Mouse (Mus musculus): ENCODE results near the gene Foxp1. TPM values are rescaled to one million over a fixed set of nuclear protein-coding genes. Genes with fewer than 3 reads are reported as not detected.

Foxp1 gene
- polyA plus RNA-seq, 1 experiment = 17.7 TPM

DNA sequence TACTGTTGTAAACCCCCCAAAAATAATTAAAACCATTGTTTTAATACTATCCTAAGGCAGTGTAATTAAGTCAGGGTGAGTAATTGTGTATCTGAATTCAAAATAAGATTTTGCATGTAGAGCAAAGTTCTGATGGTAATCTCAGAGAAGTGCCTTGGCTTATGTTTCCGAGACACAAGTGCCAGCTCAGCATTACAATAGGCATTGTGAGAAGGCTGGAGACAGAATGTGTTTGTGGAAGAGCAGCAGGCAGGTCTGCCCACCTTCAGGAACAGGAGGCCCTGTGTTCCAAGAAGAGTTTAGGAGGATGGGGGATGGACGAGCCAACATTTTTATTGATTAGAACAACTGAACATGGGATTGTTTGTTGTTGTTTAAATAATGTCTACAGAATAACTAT is 6.5 kb upstream of the Foxp1 start:
- peaks cover 4% of the 10 kb centered on the region for H3K36me3 ChIP-seq (ENCODE audit: control insufficient read depth, insufficient read depth)
- H3K27me3 ChIP-seq (ENCODE audit: control insufficient read depth, insufficient read depth, insufficient read length) = no peaks in the 10 kb centered on the region
- TF ChIP-seq TCF3 (IDR thresholded peaks at IDR 0.05; ENCODE audit: insufficient read length, low read depth) = no peak
- TF ChIP-seq POLR2AphosphoS2 (IDR thresholded peaks at IDR 0.05; ENCODE audit: insufficient read length, low read depth) = peak; percentile 59
- TF ChIP-seq MYOG (IDR thresholded peaks at IDR 0.05; ENCODE audit: control insufficient read depth in 1 of 3, insufficient read depth in 1 of 3, insufficient read length in 2 of 3, low read depth in 2 of 3) = no peak
- no peak overlapping the region for H3ac ChIP-seq (ENCODE audit: control insufficient read depth, insufficient read length)
- no peak overlapping the region for H3K4me2 ChIP-seq (ENCODE audit: low read depth)
- H3K79me2 ChIP-seq (ENCODE audit: control insufficient read depth, insufficient read depth) = no peaks in the 10 kb centered on the region
- H3K4me3 ChIP-seq = no peak overlapping the region

DNA sequence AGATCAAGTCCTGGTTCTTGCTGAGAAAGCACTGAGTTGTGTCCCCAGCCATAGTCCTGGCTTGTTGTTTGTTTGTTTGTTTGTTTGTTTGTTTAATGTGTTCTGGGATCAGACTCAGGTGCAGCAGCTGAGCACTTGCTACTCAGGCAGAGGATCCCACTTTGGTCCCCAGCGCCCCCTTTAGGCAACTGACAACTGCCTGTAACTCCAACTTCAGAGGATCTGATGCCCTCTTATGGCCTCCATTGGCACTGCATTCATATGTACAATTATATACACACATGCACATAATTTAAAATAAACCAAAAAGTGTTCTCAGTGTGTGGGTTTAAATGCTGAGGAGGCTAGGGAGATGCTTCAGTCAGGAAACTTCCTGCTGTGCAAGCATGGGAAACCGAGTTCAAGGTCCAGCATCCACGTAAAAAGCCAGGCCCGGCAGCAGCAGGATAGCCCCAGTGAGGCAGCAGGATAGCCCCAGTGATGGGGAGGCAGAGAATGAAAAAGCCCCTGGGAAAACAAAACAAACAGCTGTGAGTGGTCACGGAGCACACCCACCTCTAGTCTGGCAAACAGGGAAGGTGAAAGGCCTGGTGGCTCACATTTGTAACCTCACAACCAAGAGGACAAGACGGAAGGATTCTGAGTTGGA is 5.1 kb upstream of the Foxp1 start:
- peak; percentile 74 for TF ChIP-seq POLR2AphosphoS2 (IDR thresholded peaks at IDR 0.05; ENCODE audit: insufficient read length, low read depth)
- TF ChIP-seq MAX (IDR thresholded peaks at IDR 0.05; ENCODE audit: low read depth) = no peak
- H3K36me3 ChIP-seq (ENCODE audit: control insufficient read depth, insufficient read depth) = peaks cover 4% of the 10 kb centered on the region
- H3K27me3 ChIP-seq (ENCODE audit: control insufficient read depth, insufficient read depth, insufficient read length) = no peaks in the 10 kb centered on the region
- H3K79me2 ChIP-seq (ENCODE audit: control insufficient read depth, insufficient read depth) = no peaks in the 10 kb centered on the region
- no peak overlapping the region for H3K4me3 ChIP-seq
- no peak overlapping the region for H3ac ChIP-seq (ENCODE audit: control insufficient read depth, insufficient read length)
- no peak overlapping the region for H3K4me2 ChIP-seq (ENCODE audit: low read depth)

- Histone ChIP-seq H3K27me3 (ENCODE audit: control insufficient read depth, insufficient read depth, insufficient read length) (no peaks in the 10 kb centered on the region), H3K4me2 (ENCODE audit: low read depth) (no peak overlapping the region), H3K79me2 (ENCODE audit: control insufficient read depth, insufficient read depth) (no peaks in the 10 kb centered on the region), H3K36me3 (ENCODE audit: control insufficient read depth, insufficient read depth) (peaks cover 4% of the 10 kb centered on the region), H3ac (ENCODE audit: control insufficient read depth, insufficient read length) (no peak overlapping the region), H3K4me3 (no peak overlapping the region)
- TF ChIP-seq REST (IDR thresholded peaks at IDR 0.05; ENCODE audit: insufficient read depth, insufficient read length) = no peak
These were observed 2.8 kb upstream of the Foxp1 start for GRCm38 (mm10) chr6:99525351-99525750.

- Histone ChIP-seq H3K36me3 (ENCODE audit: control insufficient read depth, insufficient read depth) (peaks cover 4% of the 10 kb centered on the region), H3K79me2 (ENCODE audit: control insufficient read depth, insufficient read depth) (peaks cover 5% of the 10 kb centered on the region), H3ac (ENCODE audit: control insufficient read depth, insufficient read length) (no peak overlapping the region), H3K4me3 (peak overlapping the region; percentile 86), H3K27me3 (ENCODE audit: control insufficient read depth, insufficient read depth, insufficient read length) (no peaks in the 10 kb centered on the region), H3K4me2 (ENCODE audit: low read depth) (peak overlapping the region; percentile 76)
- TF ChIP-seq E2F4 (IDR thresholded peaks at IDR 0.05; ENCODE audit: insufficient read depth) (no peak), SRF (IDR thresholded peaks at IDR 0.05; ENCODE audit: control insufficient read depth, insufficient read length, low read depth) (no peak), USF1 (IDR thresholded peaks at IDR 0.05; ENCODE audit: low read depth) (peak; percentile 70)
These were observed 1.3 kb upstream of the Foxp1 start for GRCm38 (mm10) chr6:99523679-99524370.

- Histone ChIP-seq H3K4me2 (ENCODE audit: low read depth) (peak overlapping the region; percentile 76), H3K79me2 (ENCODE audit: control insufficient read depth, insufficient read depth) (peaks cover 5% of the 10 kb centered on the region), H3K4me3 (peak overlapping the region; percentile 86), H3K36me3 (ENCODE audit: control insufficient read depth, insufficient read depth) (peaks cover 4% of the 10 kb centered on the region), H3ac (ENCODE audit: control insufficient read depth, insufficient read length) (peak overlapping the region; percentile 88), H3K27me3 (ENCODE audit: control insufficient read depth, insufficient read depth, insufficient read length) (no peaks in the 10 kb centered on the region)
- peak; percentile 49 for TF ChIP-seq POLR2A (IDR thresholded peaks at IDR 0.05; ENCODE audit: insufficient read length, low read depth)
- no peak for TF ChIP-seq MAX (IDR thresholded peaks at IDR 0.05; ENCODE audit: low read depth)
- TF ChIP-seq POLR2AphosphoS2 (IDR thresholded peaks at IDR 0.05; ENCODE audit: insufficient read length, low read depth) = peak; percentile 17
These were observed 650 bp upstream of the Foxp1 start for GRCm38 (mm10) chr6:99523109-99523632.

- H3ac ChIP-seq (ENCODE audit: control insufficient read depth, insufficient read length) = peak overlapping the region; percentile 88
These were observed 721 bp downstream of the Foxp1 start for GRCm38 (mm10) chr6:99521641-99522358.

More at GRCm38 (mm10) chr6:99521641-99522358, 721 bp downstream of the Foxp1 start:
- Histone ChIP-seq H3K36me3 (ENCODE audit: control insufficient read depth, insufficient read depth) (peaks cover 4% of the 10 kb centered on the region), H3K27me3 (ENCODE audit: control insufficient read depth, insufficient read depth, insufficient read length) (no peaks in the 10 kb centered on the region), H3K4me2 (ENCODE audit: low read depth) (peak overlapping the region; percentile 76), H3K4me3 (peak overlapping the region; percentile 86), H3K79me2 (ENCODE audit: control insufficient read depth, insufficient read depth) (peaks cover 6% of the 10 kb centered on the region)
- TF ChIP-seq REST (IDR thresholded peaks at IDR 0.05; ENCODE audit: insufficient read depth, insufficient read length) = no peak
- peak; percentile 31 for TF ChIP-seq POLR2A (IDR thresholded peaks at IDR 0.05; ENCODE audit: insufficient read length, low read depth)
